Mouse (Mus musculus) cerebellum, adult 2 months (tissue): Measurements from ENCODE around the gene Gjb5. TPM values are rescaled to one million over a fixed set of nuclear protein-coding genes. Genes with fewer than 3 reads are reported as not detected.
A peak's percentile ranks its signal among the peaks of the same experiment; 100 is the strongest.

Experiments
- DNase-seq, 2 experiments: peaks; one replicate each; pipeline ENCODE4 v3.0.0; 2021
- H3K27ac ChIP-seq: fragments of 200-500 bp; 2 replicates; pipeline ENCODE4 v1.5.1; 2012; ENCODE audit warnings: low read length, control low read depth, inconsistent platforms; ENCODE audit not compliant: insufficient read depth
- H3K27me3 ChIP-seq: fragments of 200-500 bp; 2 replicates; pipeline ENCODE4 v1.6.1; 2012; ENCODE audit warnings: inconsistent platforms, mild to moderate bottlenecking, low read length, moderate library complexity; ENCODE audit not compliant: control insufficient read depth, insufficient read depth
- H3K4me1 ChIP-seq: fragments of 200-500 bp; 2 replicates; pipeline ENCODE4 v1.6.1; 2011; ENCODE audit warnings: low read length; ENCODE audit not compliant: control insufficient read depth, insufficient read depth
- H3K4me3 ChIP-seq: fragments of 200-500 bp; replicated peaks from 2 replicates; pipeline ENCODE3; 2011; ENCODE audit warnings: mild to moderate bottlenecking, low read depth, low read length, control low read depth; ENCODE audit not compliant: insufficient read depth
- CTCF ChIP-seq: fragments of 200-500 bp; IDR thresholded peaks from 2 replicates; pipeline ENCODE4 v1.5.1; 2011; ENCODE audit warnings: low read depth, mild to moderate bottlenecking, control low read depth, low read length, moderate library complexity, borderline replicate concordance; ENCODE audit not compliant: insufficient read depth
- POLR2A ChIP-seq: fragments of 200-500 bp; IDR thresholded peaks from 2 replicates; pipeline ENCODE4 v1.6.1; 2011; ENCODE audit warnings: low read length, control low read depth, borderline replicate concordance; ENCODE audit not compliant: insufficient read depth
- WGBS: fragments of 180-500 bp; shearing (Covaris S2); methylation state at CpG from one replicate; pipeline ENCODE4 v1.1.7; 2018; 5-methylcytosine and 5-hydroxymethylcytosine counted together
- polyA plus RNA-seq: library from polyadenylated mRNA; depleted of rRNA; stranded (reverse); fragments of >200 nt; gene quantifications from 2 replicates; pipeline ENCODE4 v1.2.3, GENCODE M21; 2012

Gjb5 gene
- polyA plus RNA-seq, 1 experiment = 0.05 TPM

DNA sequence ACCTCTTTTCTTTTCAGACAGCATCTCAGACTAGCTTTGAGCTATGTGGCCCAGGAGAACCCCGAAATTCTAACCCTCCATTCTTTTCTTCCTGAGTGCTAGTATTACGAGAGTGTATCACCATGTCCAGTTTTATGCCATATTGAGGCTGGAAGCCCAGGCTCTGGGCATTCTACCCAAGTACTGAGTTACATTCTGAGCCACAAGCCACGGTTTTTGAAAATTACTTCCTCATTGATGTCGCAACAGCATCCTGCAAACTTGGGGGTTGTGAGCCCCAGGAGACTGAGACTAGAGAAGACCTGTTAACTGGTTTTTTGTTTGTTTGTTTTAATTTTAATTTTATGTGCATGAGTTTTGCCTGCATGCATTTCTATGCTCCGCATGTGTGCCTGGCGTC lies 30.2 kb downstream of the Gjb5 start:
- Histone ChIP-seq H3K4me3 (no peak overlapping the region), H3K27me3 (peaks cover 3% of the 10 kb centered on the region; the same call in 1 of the 2 replicates), H3K27ac (no peak overlapping the region), H3K4me1 (no peaks in the 10 kb centered on the region)
- TF ChIP-seq POLR2A = no peak
- TF ChIP-seq CTCF = no peak
- WGBS = 78% methylated on average over 6 of the region's 6 CpGs
- no peak for DNase-seq

DNA sequence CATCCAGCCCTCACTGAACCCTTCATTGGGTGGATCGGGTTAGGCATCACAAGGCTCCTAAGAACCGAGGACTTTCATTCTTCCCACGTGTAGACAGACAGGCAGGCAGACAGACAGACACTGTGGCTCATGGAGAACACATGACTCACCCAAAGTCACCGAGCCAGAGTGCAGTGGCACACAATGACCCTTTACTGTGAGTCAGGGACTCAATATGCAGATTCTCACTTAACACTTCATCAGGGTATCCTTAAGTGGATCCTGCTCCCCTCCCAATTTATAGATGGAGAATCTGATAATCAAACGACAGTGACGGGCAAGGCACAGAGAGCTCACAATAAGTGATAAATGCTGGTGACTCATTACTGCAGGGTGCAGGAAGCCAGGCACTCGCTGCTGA lies 30.7 kb downstream of the Gjb5 start:
- Histone ChIP-seq H3K4me1 (no peaks in the 10 kb centered on the region), H3K27me3 (peaks cover 3% of the 10 kb centered on the region; the same call in 1 of the 2 replicates), H3K4me3 (no peak overlapping the region), H3K27ac (no peak overlapping the region)
- no peak for TF ChIP-seq POLR2A
- TF ChIP-seq CTCF = no peak
- 74% methylated on average over 7 of the region's 7 CpGs for WGBS
- DNase-seq = no peak

GRCm38 (mm10) chr4:127325276-127325675 lies 32.7 kb downstream of the Gjb5 start:
- H3K27ac ChIP-seq = no peak overlapping the region
- H3K27me3 ChIP-seq = no peaks in the 10 kb centered on the region
- no peak for TF ChIP-seq POLR2A
- no peak for TF ChIP-seq CTCF
- H3K4me1 ChIP-seq = no peaks in the 10 kb centered on the region
- WGBS = 77% methylated on average over 5 of the region's 5 CpGs
- H3K4me3 ChIP-seq = no peak overlapping the region
- DNase-seq = no peak

GRCm38 (mm10) chr4:127324759-127325158 lies 33.2 kb downstream of the Gjb5 start:
- no peak for TF ChIP-seq POLR2A
- peak; percentile 83 for TF ChIP-seq CTCF
- Histone ChIP-seq H3K4me3 (no peak overlapping the region), H3K27ac (no peak overlapping the region), H3K27me3 (no peaks in the 10 kb centered on the region), H3K4me1 (no peaks in the 10 kb centered on the region)
- DNase-seq = peak; percentile 50 to 71
- 13% methylated on average over 6 of the region's 6 CpGs for WGBS

GRCm38 (mm10) chr4:127324296-127324695 lies 33.7 kb downstream of the Gjb5 start:
- Histone ChIP-seq H3K27me3 (no peaks in the 10 kb centered on the region), H3K27ac (no peak overlapping the region), H3K4me3 (no peak overlapping the region), H3K4me1 (no peaks in the 10 kb centered on the region)
- no peak for TF ChIP-seq POLR2A
- TF ChIP-seq CTCF = no peak
- no peak for DNase-seq
- WGBS = 71% methylated on average over 10 of the region's 10 CpGs

DNA sequence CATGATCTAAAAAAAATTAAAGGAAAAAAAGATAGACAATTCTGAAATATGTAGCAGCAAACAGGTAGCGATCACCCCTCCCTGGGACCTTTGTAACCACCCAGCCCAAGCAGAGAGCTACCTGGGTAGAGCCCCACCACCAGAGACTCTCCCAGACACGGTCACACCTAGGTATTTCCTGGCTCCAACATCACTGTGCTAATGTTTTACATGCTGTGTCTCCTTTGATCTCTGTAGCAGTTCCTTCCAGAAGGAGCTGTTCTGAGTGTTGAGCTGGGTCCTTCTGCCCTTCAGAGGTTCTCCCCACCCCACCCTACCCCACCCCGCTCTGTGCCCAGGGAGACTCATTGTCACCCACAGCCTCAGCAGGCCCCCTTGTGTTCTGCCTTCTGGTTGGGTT lies 34.3 kb downstream of the Gjb5 start:
- H3K27ac ChIP-seq = no peak overlapping the region
- no peak for TF ChIP-seq CTCF
- TF ChIP-seq POLR2A = no peak
- WGBS = 84% methylated on average over 3 of the region's 3 CpGs
- no peaks in the 10 kb centered on the region for H3K4me1 ChIP-seq
- H3K27me3 ChIP-seq = no peaks in the 10 kb centered on the region
- H3K4me3 ChIP-seq = no peak overlapping the region
- no peak for DNase-seq

DNA sequence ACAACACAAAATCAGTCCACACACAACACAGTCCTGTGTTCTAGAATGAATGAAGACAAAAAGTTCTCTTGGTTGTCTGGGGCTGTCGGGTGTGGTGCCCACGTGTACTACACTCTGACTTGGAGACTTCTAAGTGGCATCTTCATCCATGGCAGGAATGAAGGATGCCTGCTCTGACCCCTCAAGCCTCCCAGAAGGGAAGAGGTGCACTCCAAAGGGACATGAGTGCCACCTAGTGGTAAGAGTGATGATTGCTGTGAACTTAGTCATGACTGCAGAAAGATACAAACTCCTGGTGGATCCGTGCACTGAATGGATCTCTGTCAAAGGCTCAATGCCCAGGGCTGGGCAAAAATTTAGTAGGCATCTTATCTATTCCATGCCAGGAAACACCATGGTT lies 38.4 kb downstream of the Gjb5 start:
- 5% methylated on average over 3 of the region's 3 CpGs for WGBS

GRCm38 (mm10) chr4:127317143-127317542 lies 40.8 kb downstream of the Gjb5 start:
- Histone ChIP-seq H3K4me1 (no peaks in the 10 kb centered on the region), H3K27ac (no peak overlapping the region), H3K27me3 (no peaks in the 10 kb centered on the region), H3K4me3 (no peak overlapping the region)
- 72% methylated on average over 4 of the region's 4 CpGs for WGBS
- TF ChIP-seq CTCF = no peak
- no peak for TF ChIP-seq POLR2A
- DNase-seq = no peak

More for the DNA sequence above, 38.4 kb downstream of the Gjb5 start:
- Histone ChIP-seq H3K4me3 (no peak overlapping the region), H3K27ac (no peak overlapping the region), H3K27me3 (no peaks in the 10 kb centered on the region), H3K4me1 (no peaks in the 10 kb centered on the region)
- TF ChIP-seq CTCF (peak; percentile 91), POLR2A (no peak)
- DNase-seq = peak; percentile 54

DNA sequence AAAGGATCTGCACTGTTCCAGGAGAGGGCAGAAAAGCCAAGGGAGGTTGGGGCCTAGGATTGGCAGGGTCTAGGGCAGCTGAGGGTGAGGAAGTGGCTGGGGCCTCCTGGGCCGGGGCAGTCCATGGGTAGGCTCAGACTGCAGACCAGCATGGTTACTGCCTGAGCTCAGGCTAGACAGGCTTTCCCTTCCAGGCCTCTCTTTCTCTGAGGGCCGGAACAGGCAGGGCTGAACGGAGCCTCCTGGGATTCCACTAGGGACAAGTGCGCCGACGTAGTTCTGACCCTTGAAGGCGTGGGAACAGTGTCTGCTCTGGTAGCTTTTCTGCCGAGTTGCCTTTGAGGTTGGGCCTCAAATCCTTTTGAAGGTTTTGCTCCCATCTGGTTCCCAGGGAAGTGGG lies 42.2 kb downstream of the Gjb5 start:
- peaks cover 8% of the 10 kb centered on the region; the same call in 1 of the 2 replicates for H3K4me1 ChIP-seq
- TF ChIP-seq POLR2A (no peak), CTCF (no peak)
- H3K27me3 ChIP-seq = no peaks in the 10 kb centered on the region
- no peak overlapping the region for H3K27ac ChIP-seq
- WGBS = 88% methylated on average over 8 of the region's 8 CpGs
- H3K4me3 ChIP-seq = no peak overlapping the region
- no peak for DNase-seq
